Mouse (Mus musculus): ENCODE data around the gene 5730522E02Rik. TPM values are rescaled to one million over a fixed set of nuclear protein-coding genes. Genes with fewer than 3 reads are reported as not detected.

5730522E02Rik gene
- total RNA-seq (2023) = not detected

GRCm38 (mm10) chr11:26210582-26211180 is at the start of gene 5730522E02Rik:
TSS of gene 5730522E02Rik (minus strand) at chr11:26210763.

Other genes starting within 250 kb of the 5730522E02Rik start
- 18.9 TPM for gene Fancl, start 175.4 kb upstream of the 5730522E02Rik start, total RNA-seq (2023)

Measured in CD4-positive naive resting alpha-beta T cell, adult 57 days (primary cell).